Mouse (Mus musculus) macrophage (primary cell): ENCODE data around the gene E030018B13Rik. TPM values are rescaled to one million over a fixed set of nuclear protein-coding genes. Genes with fewer than 3 reads are reported as not detected.

Experiments used
- H3K27ac ChIP-seq: fragments of 350-480 bp; formaldehyde crosslinking; 2 replicates; pipeline ENCODE4 v1.9.0; 2021
- H3K36me3 ChIP-seq: fragments of 350-480 bp; formaldehyde crosslinking; 2 replicates; pipeline ENCODE4 v1.9.0; 2021; ENCODE audit errors: inconsistent target
- H3K4me3 ChIP-seq: fragments of 350-480 bp; formaldehyde crosslinking; 2 replicates; pipeline ENCODE4 v1.9.0; 2021; ENCODE audit errors: inconsistent target
- H3K79me2 ChIP-seq: fragments of 350-480 bp; formaldehyde crosslinking; 2 replicates; pipeline ENCODE4 v1.9.0; 2021; ENCODE audit errors: inconsistent target
- WGBS: methylation state at CpG from one replicate; pipeline ENCODE4 v1.1.7; 2026; ENCODE audit warnings: inconsistent platforms; ENCODE audit not compliant: missing documents; 5-methylcytosine and 5-hydroxymethylcytosine counted together
- polyA plus RNA-seq: library from polyadenylated mRNA; stranded (reverse); fragments of 250-400 nt; gene quantifications from 3 replicates; pipeline ENCODE4 v1.2.4, GENCODE M21; 2018; ENCODE audit warnings: inconsistent platforms
- total RNA-seq, 78 experiments: library from RNA; depleted of rRNA; stranded (reverse); fragments of 250-400 nt; gene quantifications; 1 replicate in 9 of 78; 2 replicates in 24 of 78; 3 replicates in 43 of 78; 4 replicates in 2 of 78; pipeline ENCODE4 v1.2.4; 2018; ENCODE audit warnings: inconsistent platforms in 56 of 78

E030018B13Rik gene
- total RNA-seq (2018; cell fraction: chromatin; rRNA removed), result not detected
- not detected for total RNA-seq (2018; cell fraction: cytosol; rRNA removed)
- total RNA-seq (2018; cell fraction: nucleus; rRNA removed), result under 1 TPM in 1 of 26 experiments, not detected in 25; 0.57 TPM
- polyA plus RNA-seq, result not detected in 3 replicates

- Histone ChIP-seq H3K36me3 (0 out of 2 replicates have a peak, but pooled peaks cover 6% of the 10 kb centered on the region), H3K4me3 (no peak within 1 kb of the TSS), H3K79me2 (peaks cover 91% of the 10 kb centered on the region), H3K27ac (0 out of 2 replicates have a peak within 1 kb of the TSS, but pooled peaks have one; percentile 13)
- WGBS, result 79% methylated on average over 6 of the region's 6 CpGs
Measured at GRCm38 (mm10) chr7:63916268-63916907, at the start of gene E030018B13Rik. TSS of gene E030018B13Rik (plus strand) at chr7:63916857.

GRCm38 (mm10) chr7:63868356-63868918 lies 48.2 kb upstream of the E030018B13Rik start:
- Histone ChIP-seq H3K79me2 (no peaks in the 10 kb centered on the region), H3K36me3 (no peaks in the 10 kb centered on the region), H3K4me3 (no peak overlapping the region), H3K27ac (no peak overlapping the region)
- 93% methylated on average over 6 of the region's 6 CpGs for WGBS

DNA sequence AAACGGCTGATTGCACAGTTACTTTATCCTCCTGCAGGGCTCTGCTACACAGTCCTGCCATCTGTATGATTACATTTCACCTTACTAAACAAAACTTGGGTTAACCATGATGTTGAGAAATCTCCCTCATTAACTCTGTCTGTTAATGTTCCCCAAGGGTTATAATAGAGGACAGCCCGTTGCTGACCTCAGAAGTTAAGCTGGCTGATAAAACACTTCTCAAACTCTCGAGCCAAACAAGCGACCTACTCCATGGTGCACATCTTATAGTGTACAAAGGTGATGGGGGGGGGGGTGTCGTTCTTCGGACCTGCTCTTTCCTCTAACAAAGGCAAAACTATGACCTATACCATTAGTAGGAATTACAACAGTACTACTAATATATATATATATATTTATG lies 45.0 kb upstream of the E030018B13Rik start:
- Histone ChIP-seq H3K4me3 (no peak overlapping the region), H3K36me3 (no peaks in the 10 kb centered on the region), H3K27ac (no peak overlapping the region), H3K79me2 (no peaks in the 10 kb centered on the region)
- 66% methylated on average over 6 of the region's 6 CpGs for WGBS

- Histone ChIP-seq H3K36me3 (no peaks in the 10 kb centered on the region), H3K79me2 (no peaks in the 10 kb centered on the region), H3K27ac (no peak overlapping the region), H3K4me3 (no peak overlapping the region)
- 90% methylated on average over 12 of the region's 12 CpGs for WGBS
Measured at GRCm38 (mm10) chr7:63873880-63874279, 42.8 kb upstream of the E030018B13Rik start.

DNA sequence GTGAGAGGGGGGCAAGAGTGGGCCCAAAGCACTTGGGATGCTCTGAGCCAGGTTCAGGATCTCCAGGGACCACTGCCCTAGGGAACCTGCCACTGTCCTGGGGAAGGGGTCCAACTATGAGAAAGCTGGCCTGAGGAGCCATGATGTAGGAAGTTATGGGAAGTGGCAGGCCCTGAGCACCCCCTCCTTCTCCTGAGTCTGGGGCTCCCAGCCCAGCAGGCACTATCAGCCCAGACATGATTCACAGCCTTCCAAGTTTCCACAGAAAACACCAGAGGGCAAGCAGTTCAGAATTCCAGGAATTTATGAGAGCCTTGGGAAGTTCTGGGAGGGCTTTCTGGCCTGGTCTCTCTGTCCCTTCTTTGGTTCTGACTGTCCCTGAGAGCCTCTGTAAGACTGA lies 41.0 kb upstream of the E030018B13Rik start:
- H3K27ac ChIP-seq, result no peak overlapping the region
- H3K4me3 ChIP-seq, result no peak overlapping the region
- H3K79me2 ChIP-seq, result no peaks in the 10 kb centered on the region
- no peaks in the 10 kb centered on the region for H3K36me3 ChIP-seq

GRCm38 (mm10) chr7:63876640-63877039 lies 40.0 kb upstream of the E030018B13Rik start:
- no peaks in the 10 kb centered on the region for H3K79me2 ChIP-seq
- WGBS, result 15% methylated on average over 2 of the region's 2 CpGs
- H3K36me3 ChIP-seq, result no peaks in the 10 kb centered on the region
- no peak overlapping the region for H3K27ac ChIP-seq
- no peak overlapping the region for H3K4me3 ChIP-seq

- H3K4me3 ChIP-seq, result no peak overlapping the region
- no peaks in the 10 kb centered on the region for H3K79me2 ChIP-seq
- H3K27ac ChIP-seq, result no peak overlapping the region
- WGBS, result 76% methylated on average over 14 of the region's 14 CpGs
- H3K36me3 ChIP-seq, result no peaks in the 10 kb centered on the region
Measured at GRCm38 (mm10) chr7:63877610-63878009, 39.0 kb upstream of the E030018B13Rik start.

GRCm38 (mm10) chr7:63879583-63879982 lies 37.1 kb upstream of the E030018B13Rik start:
- no peak overlapping the region for H3K4me3 ChIP-seq
- 86% methylated on average over 6 of the region's 6 CpGs for WGBS
- no peak overlapping the region for H3K27ac ChIP-seq
- H3K36me3 ChIP-seq, result no peaks in the 10 kb centered on the region
- no peaks in the 10 kb centered on the region for H3K79me2 ChIP-seq

GRCm38 (mm10) chr7:63882739-63883138 lies 33.9 kb upstream of the E030018B13Rik start:
- no peak overlapping the region for H3K27ac ChIP-seq
- H3K79me2 ChIP-seq, result no peaks in the 10 kb centered on the region
- no peak overlapping the region for H3K4me3 ChIP-seq
- peaks cover under 1% of the 10 kb centered on the region; the same call in 1 of the 2 replicates for H3K36me3 ChIP-seq
- 93% methylated on average over 5 of the region's 7 CpGs for WGBS

DNA sequence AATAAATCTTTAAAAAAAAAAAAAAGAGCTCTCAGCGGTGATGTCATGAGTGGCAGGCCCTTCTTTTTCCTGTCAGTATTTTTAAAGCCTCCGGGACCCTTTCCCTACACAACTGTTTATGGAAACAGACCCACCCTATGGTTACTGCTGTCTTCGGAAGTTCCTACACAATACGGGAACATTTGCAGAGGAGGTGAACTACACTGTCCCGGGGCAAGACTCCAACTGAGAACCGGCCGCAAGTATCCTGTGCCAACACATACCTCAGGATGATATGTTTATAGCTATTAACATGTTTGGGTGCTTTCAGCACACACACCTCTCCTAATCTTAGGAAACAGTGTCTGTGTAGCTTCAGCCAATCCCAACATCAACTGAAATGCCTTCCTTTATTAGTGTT lies 31.6 kb upstream of the E030018B13Rik start:
- Histone ChIP-seq H3K27ac (no peak overlapping the region), H3K79me2 (peaks cover 1% of the 10 kb centered on the region; the same call in 1 of the 2 replicates), H3K36me3 (peaks cover 18% of the 10 kb centered on the region; the same call in 1 of the 2 replicates), H3K4me3 (no peak overlapping the region)
- WGBS, result 95% methylated on average over 7 of the region's 7 CpGs

DNA sequence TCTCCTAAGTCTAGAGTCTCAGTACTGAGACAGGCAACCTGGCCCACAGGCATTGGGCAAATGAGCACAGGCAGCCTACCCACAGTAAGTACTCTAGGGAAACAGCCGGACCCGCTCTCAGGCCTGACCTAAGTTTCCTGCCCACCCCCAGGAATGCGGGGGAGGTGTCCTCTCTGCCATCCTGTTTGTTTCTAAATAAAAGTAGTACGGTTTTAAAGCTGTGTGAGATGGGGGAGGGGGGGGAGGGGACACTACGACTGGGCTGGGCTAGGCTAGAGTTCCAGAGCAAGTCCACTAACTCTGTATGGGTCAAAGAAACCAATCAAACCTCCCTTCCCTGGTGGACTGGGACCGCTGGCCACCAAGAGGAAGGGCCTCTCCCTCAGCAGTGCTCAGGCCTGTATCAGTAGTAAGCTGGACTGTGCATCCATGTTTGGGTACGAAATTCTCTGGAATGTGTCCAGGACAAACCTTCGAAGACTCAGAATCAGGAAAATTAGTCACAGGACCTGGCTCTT lies 29.6 kb upstream of the E030018B13Rik start:
- H3K36me3 ChIP-seq, result peaks cover 26% of the 10 kb centered on the region
- no peak overlapping the region for H3K27ac ChIP-seq
- H3K4me3 ChIP-seq, result no peak overlapping the region
- peaks cover 16% of the 10 kb centered on the region for H3K79me2 ChIP-seq
- 70% methylated on average over 6 of the region's 8 CpGs for WGBS

- Histone ChIP-seq H3K36me3 (peaks cover 26% of the 10 kb centered on the region), H3K27ac (no peak overlapping the region), H3K79me2 (peaks cover 22% of the 10 kb centered on the region), H3K4me3 (no peak overlapping the region)
- 91% methylated on average over 9 of the region's 10 CpGs for WGBS
Measured at GRCm38 (mm10) chr7:63887602-63888123, 29.0 kb upstream of the E030018B13Rik start.

GRCm38 (mm10) chr7:63888674-63889073 lies 28.0 kb upstream of the E030018B13Rik start:
- peaks cover 26% of the 10 kb centered on the region for H3K36me3 ChIP-seq
- 82% methylated on average over 6 of the region's 6 CpGs for WGBS
- peaks cover 32% of the 10 kb centered on the region for H3K79me2 ChIP-seq
- H3K4me3 ChIP-seq, result no peak overlapping the region
- no peak overlapping the region for H3K27ac ChIP-seq

DNA sequence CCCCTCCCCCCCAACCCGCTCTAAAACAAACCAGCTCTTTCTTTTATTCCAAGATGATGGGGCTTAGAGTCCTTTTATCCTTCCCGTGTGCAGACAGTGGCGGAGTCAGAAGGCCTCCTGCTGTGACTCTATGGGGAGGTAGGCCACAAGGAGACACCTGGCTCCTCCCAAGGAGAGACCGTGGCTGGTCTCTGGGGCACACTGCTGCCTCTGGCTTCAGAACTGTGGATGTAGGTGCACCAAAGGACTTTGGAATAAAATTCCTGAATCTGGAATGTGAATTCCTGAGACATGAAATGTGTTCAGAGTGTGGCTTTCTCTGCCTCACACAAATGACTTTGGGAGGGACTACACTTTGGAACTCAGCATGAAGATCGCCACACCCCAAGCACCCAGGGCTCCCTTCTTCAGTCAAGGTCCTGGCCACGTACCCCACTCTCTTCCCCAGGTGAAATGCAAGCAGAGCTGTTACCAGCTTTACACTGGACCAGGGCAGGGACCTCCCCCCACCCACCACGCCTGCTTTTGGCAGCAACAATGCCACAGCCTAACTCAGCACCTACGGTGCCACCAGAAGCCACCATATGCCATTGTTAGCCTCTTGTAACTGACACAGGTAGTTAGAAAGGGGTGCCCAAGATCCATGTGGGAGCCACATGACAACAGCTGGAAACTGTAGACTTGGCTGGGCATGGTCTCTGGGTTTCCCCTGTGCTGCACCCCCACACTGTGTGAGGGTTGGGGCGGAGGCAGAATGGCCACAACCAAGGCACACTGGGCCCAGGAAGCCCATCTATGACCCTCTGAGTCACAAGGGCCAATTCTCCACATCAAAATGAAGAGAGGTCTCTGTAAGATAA lies 27.3 kb upstream of the E030018B13Rik start:
- Histone ChIP-seq H3K4me3 (no peak overlapping the region), H3K27ac (no peak overlapping the region), H3K36me3 (peaks cover 26% of the 10 kb centered on the region), H3K79me2 (peaks cover 38% of the 10 kb centered on the region)
- 98% methylated on average over 8 of the region's 9 CpGs for WGBS
